Mouse (Mus musculus) lung, postnatal 0 days (tissue): ENCODE results near the gene Ccl6. TPM values are rescaled to one million over a fixed set of nuclear protein-coding genes. Genes with fewer than 3 reads are reported as not detected.

Experiments
- ATAC-seq: fragments of 200-750 bp; cut with Nextera tagmentation; 2 replicates; pipeline ENCODE4 v1.8.0; 2017; ENCODE audit warnings: moderate library complexity
- DNase-seq: peaks from one replicate; pipeline ENCODE4 v3.0.0-alpha.2; 2016; ENCODE audit warnings: low spot score
- H3K27ac ChIP-seq: fragments of 300-500 bp; sonication (generic); 2 replicates; pipeline ENCODE4 v1.5.1; 2014; ENCODE audit warnings: antibody characterized with exemption, mild to moderate bottlenecking, low read length, mixed read lengths
- H3K27me3 ChIP-seq: fragments of 300-500 bp; sonication (generic); replicated peaks from 2 replicates; pipeline ENCODE4 v1.6.1; 2014; ENCODE audit warnings: low read length, mixed read lengths; ENCODE audit not compliant: insufficient read depth
- H3K36me3 ChIP-seq: fragments of 300-500 bp; sonication (generic); 2 replicates; pipeline ENCODE4 v1.6.1; 2014; ENCODE audit warnings: low read length, mixed read lengths; ENCODE audit not compliant: insufficient read depth
- H3K4me1 ChIP-seq: fragments of 300-500 bp; sonication (generic); 2 replicates; pipeline ENCODE4 v1.6.1; 2014; ENCODE audit warnings: antibody characterized with exemption, low read depth, low read length, mixed read lengths; ENCODE audit not compliant: insufficient read depth
- H3K4me2 ChIP-seq: fragments of 300-500 bp; sonication (generic); replicated peaks from 2 replicates; pipeline ENCODE4 v1.6.1; 2014; ENCODE audit warnings: low read depth, mild to moderate bottlenecking, low read length, moderate library complexity, mixed read lengths
- H3K4me3 ChIP-seq: fragments of 300-500 bp; sonication (generic); 2 replicates; pipeline ENCODE4 v1.5.1; 2014; ENCODE audit warnings: low read depth, low read length
- H3K9ac ChIP-seq: fragments of 300-500 bp; sonication (generic); replicated peaks from 2 replicates; pipeline ENCODE4 v1.6.1; 2014; ENCODE audit warnings: low read depth, mild to moderate bottlenecking
- H3K9me3 ChIP-seq: fragments of 300-500 bp; sonication (generic); 2 replicates; pipeline ENCODE4 v1.6.1; 2016; ENCODE audit warnings: low read length, mixed read lengths
- CTCF ChIP-seq: IDR thresholded peaks from 2 replicates; pipeline ENCODE4 v1.5.1; 2016; ENCODE audit warnings: antibody characterized with exemption, mild to moderate bottlenecking
- EP300 ChIP-seq: IDR thresholded peaks from 2 replicates; pipeline ENCODE4 v1.6.1; 2016; ENCODE audit warnings: antibody characterized with exemption, mild to moderate bottlenecking, control low read depth
- WGBS: fragments of 180-500 bp; shearing (Covaris S2); extraction: QIAGEN DNeasy Blood & Tissue Kit; methylation state at CpG from one replicate; pipeline ENCODE4 v1.1.7; 2014; 5-methylcytosine and 5-hydroxymethylcytosine counted together
- polyA plus RNA-seq: library from polyadenylated mRNA; unstranded; fragments of >200 nt; fragmentation: Nextera tagmentation; extraction: Ambion mirVana; gene quantifications from 2 replicates; pipeline ENCODE4 v1.2.1, GENCODE M21; 2015

Ccl6 gene
- polyA plus RNA-seq, 1 experiment from 2014 or later, result 413 TPM

- Histone ChIP-seq H3K4me1 (no peaks in the 10 kb centered on the region), H3K36me3 (no peaks in the 10 kb centered on the region), H3K27me3 (no peaks in the 10 kb centered on the region), H3K9ac (no peak overlapping the region), H3K4me3 (no peak overlapping the region), H3K27ac (no peak overlapping the region), H3K9me3 (no peaks in the 10 kb centered on the region), H3K4me2 (no peak overlapping the region)
- no peak for TF ChIP-seq EP300
- no peak for TF ChIP-seq CTCF
- no peak for ATAC-seq
- 83% methylated on average over 3 of the region's 3 CpGs for WGBS
- DNase-seq, result no peak
These were observed 24.1 kb downstream of the Ccl6 start for GRCm38 (mm10) chr11:83568786-83569185.

GRCm38 (mm10) chr11:83568061-83568460, 24.8 kb downstream of the Ccl6 start:
- WGBS, result 83% methylated on average over 9 of the region's 9 CpGs
- Histone ChIP-seq H3K27me3 (no peaks in the 10 kb centered on the region), H3K9me3 (no peaks in the 10 kb centered on the region), H3K4me3 (no peak overlapping the region), H3K36me3 (no peaks in the 10 kb centered on the region), H3K4me1 (no peaks in the 10 kb centered on the region), H3K27ac (no peak overlapping the region), H3K9ac (no peak overlapping the region), H3K4me2 (no peak overlapping the region)
- ATAC-seq (no peak), DNase-seq (no peak)
- TF ChIP-seq CTCF, result no peak
- TF ChIP-seq EP300, result no peak

- H3K4me3 ChIP-seq, result no peak overlapping the region
- H3K27me3 ChIP-seq, result no peaks in the 10 kb centered on the region
- no peaks in the 10 kb centered on the region for H3K4me1 ChIP-seq
- no peak for TF ChIP-seq CTCF
- no peak for TF ChIP-seq EP300
- no peak for DNase-seq
- no peak overlapping the region for H3K4me2 ChIP-seq
- H3K36me3 ChIP-seq, result no peaks in the 10 kb centered on the region
- no peak for ATAC-seq
- no peaks in the 10 kb centered on the region for H3K9me3 ChIP-seq
- H3K9ac ChIP-seq, result no peak overlapping the region
- no peak overlapping the region for H3K27ac ChIP-seq
- WGBS, result 64% methylated on average over 7 of the region's 7 CpGs
These were observed 25.6 kb downstream of the Ccl6 start for GRCm38 (mm10) chr11:83567311-83567710.

GRCm38 (mm10) chr11:83566617-83567016, 26.3 kb downstream of the Ccl6 start:
- Histone ChIP-seq H3K27ac (no peak overlapping the region), H3K4me3 (no peak overlapping the region), H3K9ac (no peak overlapping the region), H3K4me1 (no peaks in the 10 kb centered on the region), H3K9me3 (no peaks in the 10 kb centered on the region), H3K4me2 (no peak overlapping the region), H3K36me3 (no peaks in the 10 kb centered on the region), H3K27me3 (no peaks in the 10 kb centered on the region)
- DNase-seq (no peak), ATAC-seq (no peak)
- no peak for TF ChIP-seq CTCF
- no peak for TF ChIP-seq EP300

- Histone ChIP-seq H3K9me3 (no peaks in the 10 kb centered on the region), H3K27me3 (no peaks in the 10 kb centered on the region), H3K4me3 (no peak overlapping the region), H3K4me1 (no peaks in the 10 kb centered on the region), H3K27ac (no peak overlapping the region), H3K9ac (no peak overlapping the region), H3K36me3 (no peaks in the 10 kb centered on the region), H3K4me2 (no peak overlapping the region)
- 55% methylated on average over 2 of the region's 2 CpGs for WGBS
- TF ChIP-seq CTCF (no peak), EP300 (no peak)
- ATAC-seq, result peak; percentile 56
- DNase-seq, result peak; percentile 62
These were observed 29.1 kb downstream of the Ccl6 start for GRCm38 (mm10) chr11:83563754-83564153.

- Histone ChIP-seq H3K4me2 (no peak overlapping the region), H3K4me3 (no peak overlapping the region), H3K36me3 (no peaks in the 10 kb centered on the region), H3K9me3 (no peaks in the 10 kb centered on the region), H3K4me1 (no peaks in the 10 kb centered on the region), H3K9ac (no peak overlapping the region), H3K27ac (no peak overlapping the region), H3K27me3 (no peaks in the 10 kb centered on the region)
- TF ChIP-seq EP300 (no peak), CTCF (no peak)
- no peak for DNase-seq
- 61% methylated on average over 6 of the region's 6 CpGs for WGBS
- no peak for ATAC-seq
These were observed 30.5 kb downstream of the Ccl6 start for GRCm38 (mm10) chr11:83562311-83562887.

GRCm38 (mm10) chr11:83560405-83560804, 32.5 kb downstream of the Ccl6 start:
- Histone ChIP-seq H3K27me3 (no peaks in the 10 kb centered on the region), H3K4me2 (no peak overlapping the region), H3K9ac (no peak overlapping the region), H3K27ac (no peak overlapping the region), H3K4me3 (no peak overlapping the region), H3K9me3 (no peaks in the 10 kb centered on the region), H3K36me3 (no peaks in the 10 kb centered on the region), H3K4me1 (no peaks in the 10 kb centered on the region)
- TF ChIP-seq CTCF, result no peak
- TF ChIP-seq EP300, result no peak
- DNase-seq (no peak), ATAC-seq (no peak)
- 66% methylated on average over 6 of the region's 6 CpGs for WGBS
